In the genomic region with DNA sequence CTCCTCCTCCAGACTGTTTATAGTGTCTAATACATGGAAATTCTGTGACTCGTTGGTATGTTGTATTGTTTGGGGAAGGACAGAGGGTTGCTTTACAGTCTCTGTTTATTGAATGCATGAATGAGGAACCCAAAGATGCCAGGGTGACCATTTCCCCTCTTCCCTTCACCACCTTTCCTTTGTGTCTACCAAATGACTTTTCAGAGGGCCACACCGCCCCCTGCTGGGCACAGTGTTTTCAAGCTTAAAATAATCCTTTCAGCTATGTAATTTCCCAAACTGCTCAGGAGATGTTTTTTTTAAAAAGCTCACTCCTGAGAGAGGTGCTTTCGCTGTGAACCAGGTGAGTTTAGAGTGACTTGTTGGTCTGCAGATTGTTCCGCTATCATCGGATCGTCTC, we compare ENCODE assay signal across 9 mouse cellular contexts. TPM values are rescaled to one million over a fixed set of nuclear protein-coding genes. Genes with fewer than 3 reads are reported as not detected.
DNase-seq lines count a peak whose midpoint lies in the region; ATAC-seq and TF ChIP-seq lines count a peak whose summit lies in the region.
"Had no signal": no experiment of that assay in that cellular context is flagged by ENCODE, and none has a peak within 500 bp of the region (broad histone marks: within the 10 kb centered on the region; RNA-seq: fewer than 3 reads in every experiment).

No protein-coding gene starts in this region.

- peak; percentile 88 for TF ChIP-seq CTCF in bone marrow macrophage, adult 2 months (IDR thresholded peaks at IDR 0.05; ENCODE audit: low read depth, low read length)
- peak; percentile 85 for TF ChIP-seq CTCF in gastrocnemius, adult 2 months (IDR thresholded peaks at IDR 0.05)
- TF ChIP-seq CTCF in lung, postnatal 0 days (IDR thresholded peaks at IDR 0.05), result peak; percentile 86

- 56% methylated on average over 6 of the region's 6 CpGs for WGBS in liver, embryonic 12.5 days (ENCODE audit: insufficient replicate concordance)
- WGBS in lung, postnatal 0 days, result 63% methylated on average over 6 of the region's 6 CpGs

- H3K9me3 ChIP-seq in liver, embryonic 12.5 days (replicated peaks), result no peaks in the 10 kb centered on the region
- H3K9me3 ChIP-seq in lung, postnatal 0 days (ENCODE audit: low read length), result no peaks in the 10 kb centered on the region

- TF ChIP-seq EP300 in lung, postnatal 0 days (IDR thresholded peaks at IDR 0.05), result no peak

- H3K27ac ChIP-seq in liver, embryonic 12.5 days, result no peak overlapping the region
- H3K27ac ChIP-seq in bone marrow macrophage, adult 2 months (ENCODE audit: insufficient read depth, low read depth, low read length), result no peak overlapping the region
- no peak overlapping the region for H3K27ac ChIP-seq in gastrocnemius, adult 2 months
- no peak overlapping the region for H3K27ac ChIP-seq in lung, postnatal 0 days (ENCODE audit: low read length)

- H3K36me3 ChIP-seq in liver, embryonic 12.5 days, result no peaks in the 10 kb centered on the region
- H3K36me3 ChIP-seq in lung, postnatal 0 days (ENCODE audit: insufficient read depth, low read length), result no peaks in the 10 kb centered on the region

- no peak overlapping the region for H3K4me2 ChIP-seq in liver, embryonic 12.5 days
- no peak overlapping the region for H3K4me2 ChIP-seq in lung, postnatal 0 days (replicated peaks; ENCODE audit: low read depth, low read length)

- no peaks in the 10 kb centered on the region for H3K27me3 ChIP-seq in liver, embryonic 12.5 days (replicated peaks)
- H3K27me3 ChIP-seq in lung, postnatal 0 days (replicated peaks; ENCODE audit: insufficient read depth, low read length), result no peaks in the 10 kb centered on the region

- intact Hi-C loops in gastrocnemius, adult 2 months (cut with DNase I), result loop anchor here (1.0 kb wide), 1 partner anchor 60 kb away; no protein-coding TSS in a partner anchor

- no peak overlapping the region for H3K4me3 ChIP-seq in liver, embryonic 12.5 days
- H3K4me3 ChIP-seq in bone marrow macrophage, adult 2 months (ENCODE audit: insufficient read depth, low read length), result no peak overlapping the region
- no peak overlapping the region for H3K4me3 ChIP-seq in gastrocnemius, adult 2 months
- no peak overlapping the region for H3K4me3 ChIP-seq in lung, postnatal 0 days (ENCODE audit: low read depth, low read length)
- H3K4me3 ChIP-seq: erythroblast, embryonic 14.5 days had no signal

- peak; percentile 71 for DNase-seq in liver
- peak; percentile 78 for DNase-seq in gastrocnemius, adult 2 months
- peak; percentile 67 for DNase-seq in layer of hippocampus, adult 11-12 months (ENCODE audit: low spot score)
- peak; percentile 77 for DNase-seq in lung, postnatal 0 days (ENCODE audit: low spot score)
- DNase-seq in right cerebral cortex, postnatal 25 days, result peak; percentile 42
- DNase-seq in urinary bladder, postnatal 25 days (ENCODE audit: low spot score), result peak; percentile 84

- TF ChIP-seq POLR2A in bone marrow macrophage, adult 2 months (IDR thresholded peaks at IDR 0.05; ENCODE audit: borderline replicate concordance, low read depth, low read length), result no peak

- ATAC-seq in liver, embryonic 12.5 days, result no peak
- ATAC-seq in lung, postnatal 0 days, result no peak

- H3K9ac ChIP-seq in liver, embryonic 12.5 days, result no peak overlapping the region
- no peak overlapping the region for H3K9ac ChIP-seq in lung, postnatal 0 days (replicated peaks; ENCODE audit: low read depth)

- no peaks in the 10 kb centered on the region for H3K4me1 ChIP-seq in liver, embryonic 12.5 days
- peaks cover 7% of the 10 kb centered on the region for H3K4me1 ChIP-seq in bone marrow macrophage, adult 2 months (ENCODE audit: control insufficient read depth, insufficient read depth, low read length)
- no peaks in the 10 kb centered on the region for H3K4me1 ChIP-seq in lung, postnatal 0 days (ENCODE audit: insufficient read depth, low read depth, low read length)

RNA-seq across cellular contexts. Expression of gene Tes, which starts 22.5 kb away (rescaled TPM):
- 7.2 and 8.6 TPM in 2 replicates for polyA plus RNA-seq in liver, embryonic 12.5 days (2016; fragmentation: Nextera tagmentation; extraction: Ambion mirVana)
- polyA plus RNA-seq in bone marrow macrophage, adult 2 months (2012; ENCODE audit: insufficient read depth, insufficient read length, missing spikeins), result 20.0 and 21.6 TPM in 2 replicates
- total RNA-seq in gastrocnemius, adult 2 months (2021), result 1 to 10 TPM in 1 of 2 experiments, under 1 TPM in 1; 0.69 to 2.6 TPM
- 50.5 and 52.7 TPM in 2 replicates for polyA plus RNA-seq in lung, postnatal 0 days (2015; fragmentation: Nextera tagmentation; extraction: Ambion mirVana)
